Mouse (Mus musculus): ENCODE results near the gene Cys1.

GRCm38 (mm10) chr12:24658998-24659397, 22.6 kb downstream of the Cys1 start:
- TF ChIP-seq CTCF (IDR thresholded peaks at IDR 0.05) (no peak), EP300 (IDR thresholded peaks at IDR 0.05) (no peak)

Measured in lung, postnatal 0 days (tissue).